Mouse (Mus musculus) E14TG2a.4 (cell line): Measurements from ENCODE around the gene Sox5.

Source experiments
- CTCF ChIP-seq: conservative IDR thresholded peaks from 2 replicates; pipeline ENCODE4 v1.5.1; 2014; ENCODE audit warnings: low read length
- POU5F1 ChIP-seq: IDR thresholded peaks from 2 replicates; pipeline ENCODE4 v1.6.1; 2014; ENCODE audit warnings: low read length, borderline replicate concordance

DNA sequence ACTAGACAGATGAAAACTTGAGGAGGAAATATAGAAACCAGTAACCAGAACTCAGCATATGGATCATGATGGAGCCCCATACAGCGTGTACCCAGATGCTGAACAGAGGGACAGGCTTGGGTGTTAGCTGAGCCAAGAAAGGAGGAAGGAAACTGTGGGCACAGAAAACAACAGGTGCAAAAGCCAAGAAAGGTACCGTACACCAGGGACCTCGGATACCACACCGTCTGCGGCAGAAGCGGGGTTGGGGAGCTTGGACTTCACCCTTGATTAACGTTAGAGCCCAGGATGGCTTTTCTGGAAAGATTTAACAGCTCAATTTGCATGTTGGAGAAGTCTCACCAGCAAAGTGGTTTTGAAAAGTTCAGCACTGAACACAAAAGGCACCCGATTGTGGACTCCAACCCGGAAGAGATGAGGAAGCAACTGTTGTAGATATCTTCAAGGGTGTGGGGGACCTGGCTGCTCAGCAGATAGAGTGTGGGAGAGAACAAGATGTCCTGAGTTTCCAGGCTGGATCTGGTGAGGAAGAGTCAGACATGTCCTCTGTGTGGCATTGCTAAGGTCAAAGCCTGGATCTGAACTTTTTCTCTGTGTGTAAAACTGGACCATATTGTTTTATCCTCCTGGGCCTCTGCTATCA, 104.2 kb downstream of the Sox5 start:
- TF ChIP-seq CTCF (no peak), POU5F1 (no peak)
